Mouse (Mus musculus) cortical plate, adult 2 months (tissue): Measurements from ENCODE around the gene Oasl2.

Experiments
- CTCF ChIP-seq: fragments of 200-500 bp; IDR thresholded peaks from 2 replicates; pipeline ENCODE4 v1.5.1; 2011; ENCODE audit warnings: mild to moderate bottlenecking, control low read depth, low read length; ENCODE audit not compliant: insufficient read depth; ENCODE audit errors: extremely low read depth
- POLR2A ChIP-seq: fragments of 200-500 bp; IDR thresholded peaks from 2 replicates; pipeline ENCODE4 v1.6.1; 2011; ENCODE audit warnings: mild to moderate bottlenecking, low read length, control low read depth; ENCODE audit not compliant: insufficient read depth; ENCODE audit errors: extremely low read depth

DNA sequence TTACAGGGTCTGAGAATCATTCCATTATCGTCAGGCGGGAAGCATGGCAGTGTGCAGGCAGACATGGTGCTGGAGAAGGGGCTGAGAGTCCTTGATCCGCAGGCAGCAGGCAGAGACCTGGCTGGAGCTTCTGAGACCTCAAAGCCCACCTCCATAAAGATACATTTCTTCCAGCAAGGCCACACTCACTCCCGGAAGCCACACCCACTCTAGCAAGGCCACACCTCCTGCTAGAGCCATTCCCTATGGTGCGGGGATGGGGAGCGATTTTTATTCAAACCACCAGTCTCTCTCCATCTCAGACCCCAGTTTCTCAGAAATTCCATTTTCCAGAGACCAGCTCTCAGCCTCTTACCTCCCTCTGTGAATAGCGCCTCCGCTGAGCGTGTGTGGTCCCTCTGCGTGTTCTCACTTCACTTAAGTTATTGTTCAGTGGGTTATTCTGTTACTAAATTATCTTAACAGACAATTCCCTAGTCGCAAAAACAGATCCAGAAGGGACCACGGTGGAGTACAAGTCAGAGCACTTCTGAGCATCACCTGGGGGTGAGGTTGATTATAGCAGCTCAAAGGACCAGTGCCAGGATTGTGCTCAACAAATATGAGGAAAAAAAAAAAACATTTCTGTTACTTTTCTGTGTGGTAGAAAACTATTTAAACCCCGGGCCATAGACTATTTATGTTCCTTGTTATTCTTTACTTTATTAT, 12.0 kb downstream of the Oasl2 start:
- no peak for TF ChIP-seq CTCF
- TF ChIP-seq POLR2A: no peak
